ENCODE assay signal across 16 mouse cellular contexts in the genomic region with DNA sequence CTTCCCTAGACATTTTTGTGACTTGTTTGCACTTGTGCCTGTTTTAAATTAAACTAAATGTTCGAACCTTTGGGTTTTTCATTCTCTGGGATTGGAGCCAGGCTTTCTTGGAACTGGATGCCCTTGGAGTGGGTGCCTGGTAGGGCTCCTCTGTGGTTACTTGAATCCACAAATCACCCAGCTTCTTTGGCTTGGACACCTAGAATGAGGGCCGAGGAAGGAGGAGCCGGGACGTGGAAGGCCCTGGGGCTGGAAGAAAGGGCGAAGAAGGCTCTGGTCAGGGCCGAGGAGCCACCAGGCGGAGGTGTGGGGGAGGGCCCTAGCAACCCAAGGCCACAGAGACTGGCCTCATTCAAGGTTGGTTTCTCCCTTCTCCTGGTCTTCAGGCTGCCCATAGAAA. TPM values are rescaled to one million over a fixed set of nuclear protein-coding genes. Genes with fewer than 3 reads are reported as not detected.
DNase-seq lines count a peak whose midpoint lies in the region; ATAC-seq lines count a peak whose summit lies in the region.
"Had no signal": no experiment of that assay in that cellular context is flagged by ENCODE, and none has a peak within 500 bp of the region (broad histone marks: within the 10 kb centered on the region; RNA-seq: fewer than 3 reads in every experiment).

No protein-coding gene starts in this region.

- H3K27ac ChIP-seq in heart, embryonic 13.5 days (replicated peaks): no peak overlapping the region
- peak overlapping the region; percentile 79 for H3K27ac ChIP-seq in embryonic facial prominence, embryonic 15.5 days (replicated peaks)
- H3K27ac ChIP-seq: liver, embryonic 15.5 days; midbrain, embryonic 13.5 days; neural tube, embryonic 12.5 days had no signal

- no peaks in the 10 kb centered on the region for H3K9me3 ChIP-seq in heart, embryonic 13.5 days
- H3K9me3 ChIP-seq in embryonic facial prominence, embryonic 15.5 days (replicated peaks): no peaks in the 10 kb centered on the region
- H3K9me3 ChIP-seq: liver, embryonic 15.5 days; midbrain, embryonic 13.5 days; neural tube, embryonic 12.5 days had no signal

- H3K27me3 ChIP-seq in heart, embryonic 13.5 days (replicated peaks): peaks cover 79% of the 10 kb centered on the region
- peaks cover 51% of the 10 kb centered on the region for H3K27me3 ChIP-seq in embryonic facial prominence, embryonic 15.5 days

- no peak for DNase-seq in heart, postnatal 36 days
- DNase-seq in ovary, adult 18-20 months (ENCODE audit: low spot score): peak; percentile 87
- DNase-seq in ovary, postnatal 10 days (ENCODE audit: low spot score): no peak
- no peak for DNase-seq in thymus, postnatal 25 days
- DNase-seq in cerebellum, postnatal 4 days (ENCODE audit: low spot score in 2 of 2): no peak
- DNase-seq: cerebellum, adult 11-12 months; lung, postnatal 36 days; thymus, postnatal 4 days had no signal

- no peak for ATAC-seq in heart, embryonic 13.5 days (ENCODE audit: extremely low read depth, insufficient number of reproducible peaks, low FRiP score, low TSS enrichment)
- no peak for ATAC-seq in embryonic facial prominence, embryonic 15.5 days (ENCODE audit: insufficient number of reproducible peaks, low FRiP score, low TSS enrichment, low read depth)
- ATAC-seq in granulocyte monocyte progenitor cell, adult 5-6 weeks (replicated peaks; ENCODE audit: poor library complexity, severe bottlenecking): no peak
- ATAC-seq: midbrain, embryonic 13.5 days; Patski had no signal

- WGBS in heart, embryonic 13.5 days: 42% methylated on average over 7 of the region's 7 CpGs
- WGBS in embryonic facial prominence, embryonic 15.5 days: 23% methylated on average over 7 of the region's 7 CpGs

- no peak overlapping the region for H3K4me3 ChIP-seq in heart, embryonic 13.5 days
- H3K4me3 ChIP-seq in embryonic facial prominence, embryonic 15.5 days (replicated peaks): no peak overlapping the region
- H3K4me3 ChIP-seq: liver, embryonic 15.5 days; midbrain, embryonic 13.5 days; neural tube, embryonic 12.5 days had no signal

- H3K4me1 ChIP-seq in heart, embryonic 13.5 days: peaks cover 54% of the 10 kb centered on the region
- peaks cover 50% of the 10 kb centered on the region for H3K4me1 ChIP-seq in embryonic facial prominence, embryonic 15.5 days

- no peaks in the 10 kb centered on the region for H3K36me3 ChIP-seq in heart, embryonic 13.5 days
- no peaks in the 10 kb centered on the region for H3K36me3 ChIP-seq in embryonic facial prominence, embryonic 15.5 days
- H3K36me3 ChIP-seq: liver, embryonic 15.5 days; midbrain, embryonic 13.5 days; neural tube, embryonic 12.5 days had no signal

- 0 out of 2 replicates have a peak overlapping the region, but pooled peaks have one; percentile 41 for H3K9ac ChIP-seq in heart, embryonic 13.5 days
- H3K9ac ChIP-seq in embryonic facial prominence, embryonic 15.5 days: no peak overlapping the region
- H3K9ac ChIP-seq: liver, embryonic 15.5 days; midbrain, embryonic 13.5 days; neural tube, embryonic 12.5 days had no signal

- H3K4me2 ChIP-seq in heart, embryonic 13.5 days: no peak overlapping the region
- no peak overlapping the region for H3K4me2 ChIP-seq in embryonic facial prominence, embryonic 15.5 days (replicated peaks)
- H3K4me2 ChIP-seq: liver, embryonic 15.5 days; midbrain, embryonic 13.5 days; neural tube, embryonic 12.5 days had no signal

- intact Hi-C loops in heart, postnatal 36 days (cut with DNase I): loop anchor here (2.0 to 10.0 kb wide), 3 partner anchors 41 to 433 kb away; no protein-coding TSS in a partner anchor

RNA-seq across cellular contexts. Expression of gene Ankrd63, which starts 5.8 kb away (rescaled TPM):
- 0.67 and 0.73 TPM in 2 replicates for polyA plus RNA-seq in heart, embryonic 13.5 days (2015; fragmentation: Nextera tagmentation; extraction: Ambion mirVana)
- total RNA-seq in heart, postnatal 36 days (2021): 1 to 10 TPM; 1.4 to 2.5 TPM
- polyA plus RNA-seq in embryonic facial prominence, embryonic 15.5 days (2015; fragmentation: Nextera tagmentation; extraction: Ambion mirVana): 0.11 and 0.19 TPM in 2 replicates
- 0.77 and 1.0 TPM in 2 replicates for total RNA-seq in granulocyte monocyte progenitor cell, adult 5-6 weeks (2014; fragmentation: Nextera tagmentation)
- total RNA-seq in granulocyte monocyte progenitor cell, adult 5-6 weeks (2017): 0.62 and 0.69 TPM in 2 replicates
- polyA plus RNA-seq: limb, embryonic 11.5 days; neural tube, embryonic 12.5 days had no signal

RNA-seq across cellular contexts. Expression of gene Plcb2, which starts 30.3 kb away (rescaled TPM):
- polyA plus RNA-seq in heart, embryonic 13.5 days (2015; fragmentation: Nextera tagmentation; extraction: Ambion mirVana): 0.94 and 1.6 TPM in 2 replicates
- total RNA-seq in heart, postnatal 36 days (2021): 1 to 10 TPM; 1.9 to 2.7 TPM
- 0.75 and 1.1 TPM in 2 replicates for polyA plus RNA-seq in embryonic facial prominence, embryonic 15.5 days (2015; fragmentation: Nextera tagmentation; extraction: Ambion mirVana)
- total RNA-seq in granulocyte monocyte progenitor cell, adult 5-6 weeks (2014; fragmentation: Nextera tagmentation): 99.1 and 108 TPM in 2 replicates
- 54.3 and 70.7 TPM in 2 replicates for total RNA-seq in granulocyte monocyte progenitor cell, adult 5-6 weeks (2017)

RNA-seq across cellular contexts. Expression of gene Pak6, which starts 34.9 kb away (rescaled TPM):
- 7.4 and 7.5 TPM in 2 replicates for polyA plus RNA-seq in heart, embryonic 13.5 days (2015; fragmentation: Nextera tagmentation; extraction: Ambion mirVana)
- total RNA-seq in heart, postnatal 36 days (2021): 10 to 100 TPM; 10.1 to 13.0 TPM
- 8.5 TPM in 2 replicates for polyA plus RNA-seq in embryonic facial prominence, embryonic 15.5 days (2015; fragmentation: Nextera tagmentation; extraction: Ambion mirVana)
- total RNA-seq in granulocyte monocyte progenitor cell, adult 5-6 weeks (2014; fragmentation: Nextera tagmentation): 0.32 TPM in 1 of 2 replicates, not detected in the other
- 0.05 TPM in 1 of 2 replicates, not detected in the other for total RNA-seq in granulocyte monocyte progenitor cell, adult 5-6 weeks (2017)

RNA-seq across cellular contexts. Expression of gene Inafm2, which starts 47.6 kb away (rescaled TPM):
- 36.2 and 38.3 TPM in 2 replicates for polyA plus RNA-seq in heart, embryonic 13.5 days (2015; fragmentation: Nextera tagmentation; extraction: Ambion mirVana)
- total RNA-seq in heart, postnatal 36 days (2021): 10 to 100 TPM; 27.2 to 29.6 TPM
- 15.9 and 16.9 TPM in 2 replicates for polyA plus RNA-seq in embryonic facial prominence, embryonic 15.5 days (2015; fragmentation: Nextera tagmentation; extraction: Ambion mirVana)
- 27.9 and 30.3 TPM in 2 replicates for total RNA-seq in granulocyte monocyte progenitor cell, adult 5-6 weeks (2014; fragmentation: Nextera tagmentation)
- 15.0 and 24.8 TPM in 2 replicates for total RNA-seq in granulocyte monocyte progenitor cell, adult 5-6 weeks (2017)

Comparison
In these comparisons a context has a peak if more than half of its experiments do, and no peak if none do; other contexts are left out.
1. RNA of gene Plcb2, which starts 30.3 kb away (total RNA-seq): 54.3 to 108 TPM in granulocyte monocyte progenitor cell, adult 5-6 weeks; 1.9 to 2.7 TPM in heart, postnatal 36 days; every median in the first group is over 10 times any median in the second.
2. RNA of gene Pak6, which starts 34.9 kb away (total RNA-seq): 10.1 to 13.0 TPM in heart, postnatal 36 days; 0.05 to 0.32 TPM in granulocyte monocyte progenitor cell, adult 5-6 weeks; every median in the first group is over 4 times any median in the second.